Mouse (Mus musculus): Measurements from ENCODE around the gene E2f6. TPM values are rescaled to one million over a fixed set of nuclear protein-coding genes. Genes with fewer than 3 reads are reported as not detected.

E2f6 gene
- total RNA-seq, 2 experiments from 2014 or later: 116 to 120 TPM

Small RNAs within 50 kb of the gene (microRNA-seq; reads per million reads assigned to microRNA genes)
- 0 reads per million in 2 experiments for gene Gm44305

Other genes with a start within 250 kb of the E2f6 start
- 100 to 1,000 TPM; 227 to 246 TPM for gene Lpin1, start 200.0 kb upstream of the E2f6 start, total RNA-seq (2021)
- gene Ntsr2, start 157.6 kb upstream of the E2f6 start, total RNA-seq (2021): 1 to 10 TPM; 2.2 to 2.6 TPM
- gene Greb1, start 10.1 kb upstream of the E2f6 start, total RNA-seq (2021): 1 to 10 TPM in 1 of 2 experiments, under 1 TPM in 1; 0.86 to 1.1 TPM
- 10 to 100 TPM; 75.7 to 78.2 TPM for gene Rock2, start 83.9 kb downstream of the E2f6 start, total RNA-seq (2021)
- gene Pqlc3, start 189.4 kb downstream of the E2f6 start, total RNA-seq (2021): 1 to 10 TPM; 1.4 to 1.7 TPM
- gene 2410004P03Rik, start 200.8 kb downstream of the E2f6 start, total RNA-seq (2021): not detected

All from gastrocnemius, postnatal 36 days (tissue).